Mouse (Mus musculus) bone marrow, adult 2 months (tissue): ENCODE data around the gene Syt14.

Source experiments
- CTCF ChIP-seq: fragments of 200-500 bp; IDR thresholded peaks from 2 replicates; pipeline ENCODE4 v1.5.1; 2011; ENCODE audit warnings: low read length, control low read depth; ENCODE audit not compliant: control insufficient read depth, insufficient read depth
- POLR2A ChIP-seq: fragments of 200-500 bp; IDR thresholded peaks from 2 replicates; pipeline ENCODE4 v1.6.1; 2011; ENCODE audit warnings: low read depth, mild to moderate bottlenecking, control low read depth, low read length, borderline replicate concordance; ENCODE audit not compliant: control insufficient read depth

GRCm38 (mm10) chr1:192882617-192883295 is 152.8 kb downstream of the Syt14 start:
- TF ChIP-seq CTCF (no peak), POLR2A (no peak)
